Mouse (Mus musculus) intestine, embryonic 16.5 days (tissue): ENCODE data around the gene Emc3. TPM values are rescaled to one million over a fixed set of nuclear protein-coding genes. Genes with fewer than 3 reads are reported as not detected.
A peak's percentile ranks its signal among the peaks of the same experiment; 100 is the strongest.

Source experiments
- ATAC-seq: fragments of 200-750 bp; cut with Nextera tagmentation; 2 replicates; pipeline ENCODE4 v1.8.0; 2017; ENCODE audit warnings: moderate TSS enrichment, moderate library complexity
- H3K27ac ChIP-seq: fragments of 300-500 bp; sonication (generic); 2 replicates; pipeline ENCODE4 v1.5.1; 2014; ENCODE audit warnings: mild to moderate bottlenecking, low read length
- H3K27me3 ChIP-seq: fragments of 300-500 bp; sonication (generic); replicated peaks from 2 replicates; pipeline ENCODE4 v1.6.1; 2014; ENCODE audit warnings: low read length, control low read depth, mixed read lengths; ENCODE audit not compliant: control insufficient read depth, insufficient read depth
- H3K36me3 ChIP-seq: fragments of 300-500 bp; sonication (generic); 2 replicates; pipeline ENCODE4 v1.6.1; 2014; ENCODE audit warnings: low read length, control low read depth; ENCODE audit not compliant: control insufficient read depth, insufficient read depth
- H3K4me1 ChIP-seq: fragments of 300-500 bp; sonication (generic); 2 replicates; pipeline ENCODE4 v1.6.1; 2014; ENCODE audit warnings: low read length, control low read depth, mixed read lengths; ENCODE audit not compliant: control insufficient read depth, insufficient read depth
- H3K4me2 ChIP-seq: fragments of 300-500 bp; sonication (generic); 2 replicates; pipeline ENCODE4 v1.6.1; 2014; ENCODE audit warnings: low read depth, low read length, control low read depth
- H3K4me3 ChIP-seq: fragments of 300-500 bp; sonication (generic); 2 replicates; pipeline ENCODE4 v1.5.1; 2014; ENCODE audit warnings: mild to moderate bottlenecking, low read length
- H3K9ac ChIP-seq: fragments of 300-500 bp; sonication (generic); 2 replicates; pipeline ENCODE4 v1.6.1; 2014; ENCODE audit warnings: low read depth, low read length
- H3K9me3 ChIP-seq: fragments of 300-500 bp; sonication (generic); 2 replicates; pipeline ENCODE4 v1.6.1; 2016; ENCODE audit warnings: low read length, control low read depth; ENCODE audit not compliant: control insufficient read depth
- WGBS: fragments of 180-500 bp; shearing (Covaris S2); extraction: QIAGEN DNeasy Blood & Tissue Kit; methylation state at CpG from one replicate; pipeline ENCODE4 v1.1.7; 2014; 5-methylcytosine and 5-hydroxymethylcytosine counted together
- polyA plus RNA-seq: library from polyadenylated mRNA; unstranded; fragments of >200 nt; fragmentation: Nextera tagmentation; extraction: Ambion mirVana; gene quantifications from 2 replicates; pipeline ENCODE4 v1.2.1, GENCODE M21; 2015

Gene Emc3
- polyA plus RNA-seq, result 93.1 and 94.5 TPM in 2 replicates

GRCm38 (mm10) chr6:113530932-113531839 is at the start of gene Emc3, which contains the start of gene Fancd2:
TSS of gene Emc3 (minus strand) at chr6:113531652.
TSS of gene Fancd2 (plus strand) at chr6:113531682.
- Histone ChIP-seq H3K27me3 (no peaks in the 10 kb centered on the region), H3K27ac (peak within 1 kb of the TSS; percentile 77), H3K4me3 (peak within 1 kb of the TSS; percentile 95), H3K9ac (peak within 1 kb of the TSS; percentile 88), H3K9me3 (no peaks in the 10 kb centered on the region), H3K4me2 (peak within 1 kb of the TSS; percentile 71), H3K4me1 (peaks cover 7% of the 10 kb centered on the region), H3K36me3 (no peaks in the 10 kb centered on the region)
- under 1% methylated on average over 47 of the region's 47 CpGs for WGBS
- peak; percentile 92 for ATAC-seq

GRCm38 (mm10) chr6:113579306-113579705 is 47.9 kb upstream of the Emc3 start:
- Histone ChIP-seq H3K4me1 (no peaks in the 10 kb centered on the region), H3K27ac (no peak overlapping the region), H3K36me3 (no peaks in the 10 kb centered on the region), H3K9ac (no peak overlapping the region), H3K4me2 (no peak overlapping the region), H3K9me3 (no peaks in the 10 kb centered on the region), H3K27me3 (no peaks in the 10 kb centered on the region), H3K4me3 (no peak overlapping the region)
- no peak for ATAC-seq
- 96% methylated on average over 3 of the region's 3 CpGs for WGBS

GRCm38 (mm10) chr6:113576044-113576443 is 44.6 kb upstream of the Emc3 start:
- H3K4me3 ChIP-seq, result no peak overlapping the region
- H3K9ac ChIP-seq, result no peak overlapping the region
- WGBS, result 95% methylated on average over 6 of the region's 6 CpGs
- no peak overlapping the region for H3K27ac ChIP-seq
- no peaks in the 10 kb centered on the region for H3K4me1 ChIP-seq
- no peak for ATAC-seq
- H3K4me2 ChIP-seq, result no peak overlapping the region
- H3K36me3 ChIP-seq, result no peaks in the 10 kb centered on the region
- no peaks in the 10 kb centered on the region for H3K27me3 ChIP-seq
- H3K9me3 ChIP-seq, result no peaks in the 10 kb centered on the region

GRCm38 (mm10) chr6:113564557-113564956 is 33.1 kb upstream of the Emc3 start:
- Histone ChIP-seq H3K36me3 (no peaks in the 10 kb centered on the region), H3K4me1 (no peaks in the 10 kb centered on the region), H3K27me3 (no peaks in the 10 kb centered on the region), H3K4me2 (no peak overlapping the region), H3K27ac (no peak overlapping the region), H3K9me3 (no peaks in the 10 kb centered on the region), H3K4me3 (no peak overlapping the region), H3K9ac (no peak overlapping the region)
- no peak for ATAC-seq
- WGBS, result 48% methylated on average over 1 of the region's 1 CpGs

- no peaks in the 10 kb centered on the region for H3K27me3 ChIP-seq
- H3K9me3 ChIP-seq, result no peaks in the 10 kb centered on the region
- ATAC-seq, result no peak
- H3K4me2 ChIP-seq, result no peak overlapping the region
- no peak overlapping the region for H3K27ac ChIP-seq
- no peak overlapping the region for H3K4me3 ChIP-seq
- H3K4me1 ChIP-seq, result no peaks in the 10 kb centered on the region
- no peak overlapping the region for H3K9ac ChIP-seq
- WGBS, result 82% methylated on average over 6 of the region's 6 CpGs
- H3K36me3 ChIP-seq, result peaks cover 2% of the 10 kb centered on the region; the same call in 1 of the 2 replicates
Measured at GRCm38 (mm10) chr6:113559736-113560135, 28.3 kb upstream of the Emc3 start.

- no peaks in the 10 kb centered on the region for H3K9me3 ChIP-seq
- H3K4me2 ChIP-seq, result no peak overlapping the region
- H3K27ac ChIP-seq, result no peak overlapping the region
- 92% methylated on average over 8 of the region's 12 CpGs for WGBS
- no peaks in the 10 kb centered on the region for H3K27me3 ChIP-seq
- no peak for ATAC-seq
- no peaks in the 10 kb centered on the region; the same call in 1 of the 2 replicates for H3K36me3 ChIP-seq
- no peaks in the 10 kb centered on the region for H3K4me1 ChIP-seq
- H3K9ac ChIP-seq, result no peak overlapping the region
- no peak overlapping the region for H3K4me3 ChIP-seq
Measured at GRCm38 (mm10) chr6:113543906-113544481, 12.5 kb upstream of the Emc3 start.

GRCm38 (mm10) chr6:113541610-113542009 is 10.2 kb upstream of the Emc3 start:
- Histone ChIP-seq H3K27ac (no peak overlapping the region), H3K9ac (no peak overlapping the region), H3K36me3 (no peaks in the 10 kb centered on the region; the same call in 1 of the 2 replicates), H3K4me2 (no peak overlapping the region), H3K9me3 (no peaks in the 10 kb centered on the region), H3K27me3 (no peaks in the 10 kb centered on the region), H3K4me3 (no peak overlapping the region), H3K4me1 (no peaks in the 10 kb centered on the region)
- 86% methylated on average over 6 of the region's 6 CpGs for WGBS
- no peak for ATAC-seq

GRCm38 (mm10) chr6:113534886-113535285 is 3.4 kb upstream of the Emc3 start:
- Histone ChIP-seq H3K4me1 (peaks cover 7% of the 10 kb centered on the region), H3K27ac (no peak overlapping the region), H3K9ac (no peak overlapping the region), H3K27me3 (no peaks in the 10 kb centered on the region), H3K4me2 (no peak overlapping the region), H3K9me3 (no peaks in the 10 kb centered on the region), H3K4me3 (no peak overlapping the region), H3K36me3 (no peaks in the 10 kb centered on the region; the same call in 1 of the 2 replicates)
- WGBS, result 87% methylated on average over 7 of the region's 7 CpGs
- no peak for ATAC-seq

- ATAC-seq, result 0 out of 2 replicates have a peak, but pooled peaks have one; percentile 27
- 6% methylated on average over 7 of the region's 7 CpGs for WGBS
- no peak overlapping the region; the same call in 1 of the 2 replicates for H3K27ac ChIP-seq
Measured at GRCm38 (mm10) chr6:113531840-113532404, 470 bp upstream of the Emc3 start.

More at GRCm38 (mm10) chr6:113531840-113532404, 470 bp upstream of the Emc3 start:
- H3K4me1 ChIP-seq, result peaks cover 7% of the 10 kb centered on the region
- H3K4me2 ChIP-seq, result peak overlapping the region; percentile 62
- no peaks in the 10 kb centered on the region for H3K27me3 ChIP-seq
- H3K9me3 ChIP-seq, result no peaks in the 10 kb centered on the region
- peak overlapping the region; percentile 88 for H3K9ac ChIP-seq
- H3K4me3 ChIP-seq, result peak overlapping the region; percentile 95
- H3K36me3 ChIP-seq, result no peaks in the 10 kb centered on the region
